Mouse (Mus musculus): ENCODE measurements around the gene Shprh. TPM values are rescaled to one million over a fixed set of nuclear protein-coding genes. Genes with fewer than 3 reads are reported as not detected.
A peak's percentile ranks its signal among the peaks of the same experiment; 100 is the strongest.
"Not testable (repeated sequence)": the region's sequence is repeated elsewhere in the genome, so short reads cannot be mapped to it uniquely, and the experiment has no call there.

Shprh gene
- total RNA-seq, 2 experiments from 2014 or later: 18.0 to 20.6 TPM

- ATAC-seq (replicated peaks; ENCODE audit: poor library complexity, severe bottlenecking): no peak
Measured at GRCm38 (mm10) chr10:11233208-11233607, 84.0 kb downstream of the Shprh start.

DNA sequence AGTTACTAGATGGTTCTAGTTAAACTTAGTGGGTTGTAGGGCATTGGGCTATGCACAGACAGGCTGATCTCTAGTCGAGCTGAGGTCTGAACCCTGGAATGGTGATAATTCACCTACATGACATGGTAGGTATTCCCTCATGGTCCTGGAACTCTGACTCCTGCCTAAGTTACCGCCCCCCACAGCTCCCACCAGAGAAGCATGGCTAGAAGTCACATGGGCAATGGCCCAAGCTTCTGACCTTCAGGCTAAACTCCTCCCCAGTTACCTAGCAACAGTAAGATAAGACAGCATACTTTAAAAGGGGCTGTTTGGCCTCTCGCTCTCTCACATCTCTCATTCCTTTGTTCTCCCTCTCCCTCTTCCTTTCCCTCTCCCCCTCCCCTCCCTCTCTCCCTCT lies 93.8 kb downstream of the Shprh start:
- ATAC-seq (replicated peaks; ENCODE audit: poor library complexity, severe bottlenecking): not testable (repeated sequence)

DNA sequence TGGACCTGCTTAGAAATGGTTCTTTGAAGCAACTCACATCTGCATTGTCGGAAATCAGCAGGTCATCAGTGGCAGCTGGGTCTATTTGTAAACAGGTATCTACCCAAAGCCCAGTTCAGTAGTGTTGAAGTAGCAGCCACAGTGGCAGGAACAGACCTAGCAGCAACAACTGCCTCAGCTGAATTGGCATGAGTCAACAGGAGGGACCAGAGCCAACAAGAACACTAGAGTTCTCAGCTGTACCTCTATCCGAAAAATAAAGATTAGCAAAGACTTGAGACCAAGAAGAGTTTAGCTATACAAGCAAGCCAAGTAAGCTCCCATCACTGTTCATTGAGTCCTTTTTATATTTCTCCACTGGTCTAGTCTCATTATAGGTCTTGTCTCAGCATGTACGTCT lies 99.0 kb downstream of the Shprh start:
- ATAC-seq (replicated peaks; ENCODE audit: poor library complexity, severe bottlenecking): no peak

GRCm38 (mm10) chr10:11250247-11250997 lies 101.2 kb downstream of the Shprh start:
- ATAC-seq (replicated peaks; ENCODE audit: poor library complexity, severe bottlenecking): no peak

DNA sequence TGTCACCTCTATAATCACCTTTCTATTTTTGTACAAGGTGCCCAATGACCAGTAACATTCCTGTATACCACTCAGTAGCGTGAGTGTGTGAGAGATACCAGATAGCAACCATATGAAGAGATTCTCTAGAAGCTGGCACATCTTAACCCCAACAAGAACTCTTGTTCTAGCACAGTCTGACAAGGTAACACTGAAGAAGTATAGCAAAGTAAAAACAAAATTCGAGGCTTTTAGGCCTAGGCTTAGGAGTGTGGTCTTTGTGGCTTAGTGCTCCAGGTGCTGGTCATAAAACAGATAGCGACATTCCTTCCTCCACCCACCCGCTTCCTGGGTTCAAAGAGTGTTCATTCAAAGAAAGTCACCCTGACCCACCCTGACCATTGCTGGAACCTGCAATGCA lies 104.4 kb downstream of the Shprh start:
- not testable (repeated sequence) for ATAC-seq (replicated peaks; ENCODE audit: poor library complexity, severe bottlenecking)

DNA sequence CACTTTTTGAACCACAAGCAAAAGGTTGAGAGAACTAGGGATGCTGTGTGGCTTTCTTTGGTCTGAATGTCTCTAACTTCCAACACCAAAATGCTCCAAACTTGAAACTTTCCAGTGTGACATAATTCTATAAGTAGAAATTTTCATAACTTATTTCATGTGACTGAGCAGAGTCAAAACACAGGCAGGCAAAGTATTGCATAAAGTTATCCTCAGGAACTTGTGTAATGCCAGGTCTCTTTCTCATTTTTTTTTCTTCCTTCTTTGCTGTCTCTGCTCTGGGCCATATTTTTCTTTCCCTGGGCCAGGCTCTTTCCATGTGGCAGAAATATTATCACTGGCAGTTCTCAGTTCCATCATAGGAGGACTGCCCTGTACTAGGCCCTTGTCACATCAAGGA lies 110.9 kb downstream of the Shprh start:
- ATAC-seq (replicated peaks; ENCODE audit: poor library complexity, severe bottlenecking): peak; percentile 92

- ATAC-seq (replicated peaks; ENCODE audit: poor library complexity, severe bottlenecking): not testable (repeated sequence)
Measured at GRCm38 (mm10) chr10:11262292-11262691, 113.1 kb downstream of the Shprh start.

- not testable (repeated sequence) for ATAC-seq (replicated peaks; ENCODE audit: poor library complexity, severe bottlenecking)
Measured at GRCm38 (mm10) chr10:11263795-11264194, 114.6 kb downstream of the Shprh start.

Other genes with a start within 250 kb of the Shprh start
- not detected in 2 replicates for gene Grm1, start 67.1 kb upstream of the Shprh start, total RNA-seq (2014; fragmentation: Nextera tagmentation)
- not detected in 2 replicates for gene Grm1, start 67.1 kb upstream of the Shprh start, total RNA-seq (2017)
- 6.7 and 8.5 TPM in 2 replicates for gene Fbxo30, start 131.9 kb downstream of the Shprh start, total RNA-seq (2014; fragmentation: Nextera tagmentation)
- 14.6 and 14.7 TPM in 2 replicates for gene Fbxo30, start 131.9 kb downstream of the Shprh start, total RNA-seq (2017)
- 1.9 and 3.6 TPM in 2 replicates for gene Epm2a, start 194.0 kb downstream of the Shprh start, total RNA-seq (2014; fragmentation: Nextera tagmentation)
- 3.7 and 4.3 TPM in 2 replicates for gene Epm2a, start 194.0 kb downstream of the Shprh start, total RNA-seq (2017)

Measured in granulocyte monocyte progenitor cell, adult 5-6 weeks (primary cell).